Mouse (Mus musculus) kidney, embryonic 14.5 days (tissue): ENCODE measurements at regions not wholly inside any gene's neighbourhood (a gene's known extent, or its start where the extent isn't known, plus 50 kb on each side); places are given as distances from the start of the nearest gene placed in this dataset.

Source experiments
- ATAC-seq: fragments of 200-750 bp; cut with Nextera tagmentation; 2 replicates; pipeline ENCODE4 v1.8.0; 2017; ENCODE audit warnings: moderate number of reproducible peaks, mild to moderate bottlenecking, moderate TSS enrichment, moderate library complexity; ENCODE audit not compliant: low FRiP score, low TSS enrichment
- H3K27ac ChIP-seq: fragments of 300-500 bp; sonication (generic); 2 replicates; pipeline ENCODE4 v1.5.1; 2014; ENCODE audit warnings: low read depth, mild to moderate bottlenecking, low read length, moderate library complexity, mixed read lengths
- H3K27me3 ChIP-seq: fragments of 300-500 bp; sonication (generic); 2 replicates; pipeline ENCODE4 v1.6.1; 2014; ENCODE audit warnings: mild to moderate bottlenecking, low read length; ENCODE audit not compliant: control insufficient read depth, insufficient read depth
- H3K36me3 ChIP-seq: fragments of 300-500 bp; sonication (generic); 2 replicates; pipeline ENCODE4 v1.6.1; 2014; ENCODE audit warnings: low read length, mixed read lengths; ENCODE audit not compliant: control insufficient read depth, insufficient read depth
- H3K4me1 ChIP-seq: fragments of 300-500 bp; sonication (generic); 2 replicates; pipeline ENCODE4 v1.6.1; 2014; ENCODE audit warnings: low read length, mixed read lengths; ENCODE audit not compliant: control insufficient read depth, insufficient read depth
- H3K4me2 ChIP-seq: fragments of 300-500 bp; sonication (generic); replicated peaks from 2 replicates; pipeline ENCODE4 v1.6.1; 2014; ENCODE audit warnings: low read depth, mild to moderate bottlenecking, low read length
- H3K4me3 ChIP-seq: fragments of 300-500 bp; sonication (generic); 2 replicates; pipeline ENCODE4 v1.5.1; 2014; ENCODE audit warnings: mild to moderate bottlenecking, low read length
- H3K9ac ChIP-seq: fragments of 300-500 bp; sonication (generic); 2 replicates; pipeline ENCODE4 v1.6.1; 2014; ENCODE audit warnings: low read depth, mild to moderate bottlenecking, low read length, moderate library complexity
- H3K9me3 ChIP-seq: fragments of 300-500 bp; sonication (generic); 2 replicates; pipeline ENCODE4 v1.6.1; 2016; ENCODE audit warnings: low read length; ENCODE audit not compliant: control insufficient read depth
- WGBS: fragments of 180-500 bp; shearing (Covaris S2); extraction: QIAGEN DNeasy Blood & Tissue Kit; methylation state at CpG from one replicate; pipeline ENCODE4 v1.1.7; 2014; 5-methylcytosine and 5-hydroxymethylcytosine counted together

DNA sequence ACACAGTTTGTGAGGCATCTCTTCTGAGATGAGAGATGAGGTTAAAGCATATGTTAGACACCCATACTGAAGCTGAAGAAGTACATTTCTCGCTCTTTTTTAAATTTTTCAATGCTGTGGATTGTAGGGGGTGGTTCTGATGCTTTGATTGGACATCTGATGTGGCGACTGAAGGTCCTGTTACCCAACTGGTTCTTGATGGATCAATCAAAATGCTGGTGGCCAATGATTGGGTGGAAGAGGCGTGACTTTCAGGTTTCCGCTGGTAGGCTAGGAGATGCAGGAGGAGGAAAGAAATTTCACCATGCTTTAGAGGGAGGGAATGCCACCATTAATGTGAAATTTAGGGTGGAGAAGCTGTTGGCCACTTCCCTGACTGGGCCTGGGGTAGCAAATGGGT lies 272.7 kb upstream of the Bmp2 start:
- Histone ChIP-seq H3K36me3 (no peaks in the 10 kb centered on the region), H3K9me3 (no peaks in the 10 kb centered on the region), H3K9ac (no peak overlapping the region), H3K4me1 (no peaks in the 10 kb centered on the region), H3K27ac (no peak overlapping the region), H3K27me3 (no peaks in the 10 kb centered on the region), H3K4me2 (no peak overlapping the region), H3K4me3 (no peak overlapping the region)
- WGBS, result 93% methylated on average over 4 of the region's 4 CpGs
- no peak for ATAC-seq

DNA sequence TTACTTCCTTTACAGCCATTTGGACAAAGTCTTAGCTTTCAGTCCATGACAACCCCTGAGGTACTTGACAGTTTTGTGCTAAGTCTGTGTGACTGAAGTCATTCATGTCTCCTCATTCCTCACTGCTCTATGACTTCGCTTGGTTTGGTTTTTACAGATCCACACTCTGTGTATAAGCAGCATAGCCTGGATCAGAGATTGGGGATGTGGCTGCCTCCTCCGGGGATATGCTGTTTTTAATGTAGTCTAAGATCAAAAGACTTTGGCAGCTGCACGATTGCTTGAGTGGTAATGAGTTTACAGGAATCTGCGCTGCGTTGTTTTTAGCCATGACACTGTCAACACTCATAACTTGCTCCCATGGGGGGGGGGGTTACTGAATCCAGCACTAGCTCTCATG lies 269.3 kb upstream of the Bmp2 start:
- no peak overlapping the region for H3K9ac ChIP-seq
- ATAC-seq, result no peak

DNA sequence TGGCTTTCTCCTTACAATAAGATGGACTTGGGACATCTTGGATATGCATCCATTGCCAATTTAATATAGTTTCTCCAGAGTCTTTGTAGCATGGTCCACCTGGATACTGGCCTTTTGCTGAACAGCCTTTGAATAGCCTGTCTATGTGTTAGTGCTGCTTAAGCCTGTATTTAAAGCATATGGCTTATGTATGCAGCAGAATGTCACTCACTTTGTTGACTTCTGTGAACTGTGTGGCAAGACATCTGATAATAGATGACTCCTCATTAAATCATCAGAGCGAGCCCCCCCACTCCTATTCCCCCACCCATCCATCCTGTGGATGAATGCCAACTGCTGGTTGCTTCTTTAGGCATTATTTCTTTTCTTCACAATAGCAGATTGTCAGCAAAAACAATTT lies 268.2 kb upstream of the Bmp2 start:
- no peaks in the 10 kb centered on the region for H3K9me3 ChIP-seq
- no peak overlapping the region for H3K4me2 ChIP-seq
- ATAC-seq, result no peak
- no peak overlapping the region for H3K9ac ChIP-seq
- 67% methylated on average over 1 of the region's 1 CpGs for WGBS
- no peaks in the 10 kb centered on the region for H3K4me1 ChIP-seq
- H3K27ac ChIP-seq, result no peak overlapping the region
- no peak overlapping the region for H3K4me3 ChIP-seq
- H3K27me3 ChIP-seq, result no peaks in the 10 kb centered on the region
- no peaks in the 10 kb centered on the region for H3K36me3 ChIP-seq

More for the DNA sequence above, 269.3 kb upstream of the Bmp2 start:
- Histone ChIP-seq H3K4me3 (no peak overlapping the region), H3K27ac (no peak overlapping the region), H3K4me1 (no peaks in the 10 kb centered on the region), H3K27me3 (no peaks in the 10 kb centered on the region), H3K9me3 (no peaks in the 10 kb centered on the region), H3K36me3 (no peaks in the 10 kb centered on the region), H3K4me2 (no peak overlapping the region)
- WGBS, result 62% methylated on average over 5 of the region's 5 CpGs

DNA sequence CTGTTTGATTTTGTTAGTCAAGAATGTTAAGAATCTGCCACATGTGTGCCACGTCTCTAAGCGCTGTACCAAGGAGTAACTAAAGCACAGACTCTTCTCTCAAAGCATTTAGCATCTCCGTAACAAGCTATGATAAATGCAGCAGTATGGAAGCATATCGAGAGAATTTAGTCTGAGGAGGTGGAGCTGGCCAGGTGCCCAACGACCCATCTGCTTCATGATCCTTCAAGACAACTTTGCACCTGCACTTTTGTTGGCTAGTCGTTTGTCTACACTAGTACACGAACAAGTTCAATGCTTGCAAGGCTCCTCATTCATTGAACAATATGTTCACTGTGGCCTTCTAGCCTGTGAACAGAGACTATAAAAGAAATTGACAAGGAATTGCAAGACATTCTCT lies 257.8 kb upstream of the Bmp2 start:
- no peaks in the 10 kb centered on the region for H3K4me1 ChIP-seq
- no peak for ATAC-seq
- WGBS, result 83% methylated on average over 7 of the region's 7 CpGs
- no peaks in the 10 kb centered on the region for H3K27me3 ChIP-seq
- no peak overlapping the region for H3K9ac ChIP-seq
- H3K9me3 ChIP-seq, result no peaks in the 10 kb centered on the region
- no peaks in the 10 kb centered on the region for H3K36me3 ChIP-seq
- no peak overlapping the region for H3K4me3 ChIP-seq
- H3K27ac ChIP-seq, result no peak overlapping the region
- H3K4me2 ChIP-seq, result no peak overlapping the region

DNA sequence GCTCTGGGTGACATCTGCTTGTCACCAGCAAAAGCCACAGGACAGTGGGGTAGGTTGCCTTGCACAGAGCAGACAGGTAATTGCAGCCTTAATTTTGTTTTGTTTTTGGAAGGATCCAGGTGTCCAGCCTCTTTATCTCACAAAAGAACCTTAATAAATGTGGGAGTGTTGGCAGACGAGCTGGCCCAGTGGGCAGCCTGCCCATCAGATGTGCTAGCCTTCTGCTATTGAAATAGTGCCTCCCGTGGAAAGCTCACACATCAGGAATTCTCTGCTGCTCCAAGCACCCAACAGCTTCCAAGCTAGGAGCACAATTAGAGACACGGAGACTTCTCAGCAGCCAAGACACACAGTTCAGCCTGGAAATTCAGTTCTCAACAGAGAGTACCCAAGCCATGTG lies 246.0 kb upstream of the Bmp2 start:
- Histone ChIP-seq H3K4me1 (no peaks in the 10 kb centered on the region), H3K4me3 (no peak overlapping the region), H3K4me2 (no peak overlapping the region), H3K27me3 (no peaks in the 10 kb centered on the region), H3K36me3 (no peaks in the 10 kb centered on the region), H3K9me3 (no peaks in the 10 kb centered on the region), H3K27ac (no peak overlapping the region), H3K9ac (no peak overlapping the region)
- WGBS, result 77% methylated on average over 3 of the region's 3 CpGs
- no peak for ATAC-seq

DNA sequence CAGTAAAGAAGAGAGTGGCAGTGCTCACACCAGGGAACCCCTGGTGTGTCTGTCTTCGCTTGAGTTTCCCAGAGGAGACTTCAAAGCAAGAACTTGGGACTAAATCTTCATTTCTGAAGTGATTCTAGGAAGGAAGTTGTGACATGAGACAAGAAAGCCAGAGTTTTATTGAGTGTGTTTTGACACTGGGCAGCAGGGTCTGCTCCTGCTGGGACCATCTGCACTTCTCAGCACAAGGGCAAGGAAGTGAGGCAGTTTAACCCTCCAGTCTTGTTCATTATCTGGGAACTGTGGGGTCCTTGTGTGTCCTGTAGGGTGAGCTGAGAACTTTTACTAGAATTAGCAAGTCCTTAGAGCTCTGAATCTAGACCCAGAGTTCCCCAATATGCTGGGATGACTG lies 241.0 kb upstream of the Bmp2 start:
- H3K27ac ChIP-seq, result no peak overlapping the region
- WGBS, result 41% methylated on average over 1 of the region's 1 CpGs
- no peaks in the 10 kb centered on the region for H3K9me3 ChIP-seq
- no peak overlapping the region for H3K4me2 ChIP-seq
- no peaks in the 10 kb centered on the region for H3K36me3 ChIP-seq
- ATAC-seq, result no peak
- H3K27me3 ChIP-seq, result no peaks in the 10 kb centered on the region
- H3K4me3 ChIP-seq, result no peak overlapping the region
- H3K4me1 ChIP-seq, result no peaks in the 10 kb centered on the region
- H3K9ac ChIP-seq, result no peak overlapping the region

DNA sequence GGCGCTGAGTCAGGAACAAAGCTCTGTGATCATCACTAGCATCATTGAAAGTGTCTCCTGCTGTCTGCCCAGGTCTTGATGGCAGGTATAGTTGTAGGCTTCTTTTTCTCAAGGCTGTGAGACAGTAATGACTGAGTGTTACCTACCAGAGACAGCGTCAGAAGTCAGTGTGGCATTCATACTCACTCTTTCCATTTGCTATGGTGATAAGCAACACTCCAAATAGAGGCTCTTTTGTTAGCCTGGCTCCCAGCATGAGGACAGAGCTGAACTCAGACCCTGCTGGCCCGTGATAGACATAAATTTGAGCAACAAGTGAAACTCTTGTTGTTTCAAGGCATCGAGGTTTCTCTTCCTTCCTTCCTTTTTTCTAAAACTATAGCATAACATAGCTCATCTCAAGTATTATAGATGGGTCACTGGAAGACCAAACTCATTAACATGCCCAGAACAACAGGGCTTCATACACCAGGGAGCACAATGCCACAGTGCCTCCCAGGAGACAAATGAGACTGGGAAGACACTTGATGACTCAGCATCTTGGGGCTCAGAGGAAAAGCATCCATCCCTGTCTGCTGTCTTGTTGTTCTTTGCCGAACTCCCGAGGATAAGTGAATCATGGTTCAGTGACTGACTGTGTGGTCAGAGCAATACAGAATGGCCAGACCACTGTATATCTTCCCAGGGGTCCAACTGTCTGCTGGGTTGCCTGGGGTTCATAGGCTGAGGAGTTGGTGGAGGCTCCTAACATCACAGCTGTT lies 225.5 kb upstream of the Bmp2 start:
- Histone ChIP-seq H3K9ac (no peak overlapping the region), H3K36me3 (no peaks in the 10 kb centered on the region), H3K4me1 (no peaks in the 10 kb centered on the region), H3K9me3 (no peaks in the 10 kb centered on the region), H3K27me3 (no peaks in the 10 kb centered on the region), H3K4me3 (no peak overlapping the region), H3K27ac (no peak overlapping the region), H3K4me2 (no peak overlapping the region)
- WGBS, result 38% methylated on average over 6 of the region's 6 CpGs
- peak; percentile 92 for ATAC-seq

DNA sequence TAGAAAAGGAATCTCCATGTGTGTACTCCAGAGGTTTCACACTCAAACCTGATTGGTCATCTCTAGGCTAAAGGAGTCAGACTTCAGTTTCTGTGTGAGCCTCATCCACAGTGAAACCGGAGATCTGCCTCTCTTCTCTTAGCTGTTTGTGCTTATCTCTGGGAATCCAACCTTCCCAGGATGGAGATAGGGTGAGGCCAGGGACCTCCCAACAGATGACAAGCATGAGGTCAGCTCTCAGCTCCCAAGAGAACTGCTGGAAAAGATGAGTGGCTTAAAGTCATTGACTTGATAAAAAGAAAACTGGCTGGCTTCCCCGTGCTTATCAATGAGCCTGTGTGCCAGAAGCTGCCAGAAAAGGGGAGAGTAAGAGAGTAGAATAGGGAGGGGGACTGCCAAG lies 224.3 kb upstream of the Bmp2 start:
- H3K4me1 ChIP-seq, result no peaks in the 10 kb centered on the region
- no peaks in the 10 kb centered on the region for H3K36me3 ChIP-seq
- H3K9ac ChIP-seq, result no peak overlapping the region
- H3K27me3 ChIP-seq, result no peaks in the 10 kb centered on the region
- H3K4me3 ChIP-seq, result no peak overlapping the region
- no peak overlapping the region for H3K4me2 ChIP-seq
- H3K9me3 ChIP-seq, result no peaks in the 10 kb centered on the region
- H3K27ac ChIP-seq, result no peak overlapping the region
- ATAC-seq, result no peak
- 52% methylated on average over 2 of the region's 2 CpGs for WGBS

DNA sequence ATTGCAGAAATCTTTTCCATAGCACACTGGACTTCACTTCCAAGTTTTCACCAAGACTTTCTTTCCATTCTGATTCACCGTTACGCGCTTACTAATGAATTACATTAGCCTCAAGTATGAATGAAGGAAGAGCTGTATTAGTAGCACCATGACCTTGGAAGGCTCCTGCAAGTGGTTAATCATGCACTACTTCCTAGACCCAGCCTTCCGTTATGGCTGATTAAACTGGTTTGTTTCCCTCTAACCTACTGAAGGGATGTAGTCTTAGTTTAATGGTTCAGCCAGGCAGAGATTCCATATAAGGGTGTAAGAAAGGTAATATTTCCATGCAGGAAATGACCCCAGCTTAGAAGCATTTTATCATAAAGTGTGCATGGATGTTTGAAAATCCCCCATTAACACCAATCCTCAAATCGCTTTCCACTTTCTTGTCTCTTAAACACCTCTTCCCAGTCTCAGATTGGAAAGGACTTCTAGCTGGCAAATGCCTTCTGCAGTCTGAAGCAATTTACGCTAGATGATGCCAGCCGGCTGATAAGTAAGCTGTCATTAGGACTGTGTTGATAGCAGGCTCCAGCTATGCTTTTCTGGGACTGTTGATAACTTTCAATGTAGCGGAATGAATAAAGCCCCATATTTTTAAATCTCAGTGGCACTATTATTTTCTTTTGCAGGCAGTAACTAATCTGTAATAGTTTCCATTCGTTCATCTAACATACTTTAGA lies 215.6 kb upstream of the Bmp2 start:
- Histone ChIP-seq H3K27me3 (no peaks in the 10 kb centered on the region), H3K27ac (no peak overlapping the region), H3K9me3 (no peaks in the 10 kb centered on the region), H3K9ac (no peak overlapping the region), H3K4me3 (no peak overlapping the region), H3K4me2 (no peak overlapping the region), H3K36me3 (no peaks in the 10 kb centered on the region), H3K4me1 (peaks cover 9% of the 10 kb centered on the region)
- ATAC-seq, result peak; percentile 83; the same call in 1 of the 2 replicates
- 65% methylated on average over 9 of the region's 9 CpGs for WGBS
